Comparison of ENCODE assay signal across 15 mouse cellular contexts in genomic region chr8:12319755-12320455, GRCm38 (mm10). TPM values are rescaled to one million over a fixed set of nuclear protein-coding genes. Genes with fewer than 3 reads are reported as not detected.
DNase-seq lines count a peak whose midpoint lies in the region; ATAC-seq and TF ChIP-seq lines count a peak whose summit lies in the region.
"Had no signal": no experiment of that assay in that cellular context is flagged by ENCODE, and none has a peak within 500 bp of the region (broad histone marks: within the 10 kb centered on the region; RNA-seq: fewer than 3 reads in every experiment).

No protein-coding gene starts in this region.

- H3K4me1 ChIP-seq in lung, embryonic 14.5 days (ENCODE audit: insufficient read depth) = no peaks in the 10 kb centered on the region
- H3K4me1 ChIP-seq in forebrain, embryonic 16.5 days (replicated peaks; ENCODE audit: control insufficient read depth, insufficient read depth, low read length) = peaks cover 53% of the 10 kb centered on the region
- peaks cover 25% of the 10 kb centered on the region for H3K4me1 ChIP-seq in olfactory bulb, adult 2 months (ENCODE audit: control insufficient read depth, insufficient read depth, low read length)
- H3K4me1 ChIP-seq: liver, embryonic 15.5 days had no signal

- no peak overlapping the region for H3K27ac ChIP-seq in lung, embryonic 14.5 days (ENCODE audit: low read depth)
- H3K27ac ChIP-seq in forebrain, embryonic 16.5 days (ENCODE audit: low read length) = peak overlapping the region; percentile 77
- H3K27ac ChIP-seq in olfactory bulb, adult 2 months (ENCODE audit: insufficient read depth, low read depth, low read length) = peak overlapping the region; percentile 54
- H3K27ac ChIP-seq: liver, embryonic 15.5 days had no signal

- H3K9me3 ChIP-seq in lung, embryonic 14.5 days (ENCODE audit: low read depth, low read length) = no peaks in the 10 kb centered on the region
- no peaks in the 10 kb centered on the region for H3K9me3 ChIP-seq in forebrain, embryonic 16.5 days (ENCODE audit: control insufficient read depth, low read length)
- H3K9me3 ChIP-seq: liver, embryonic 15.5 days had no signal

- no peak overlapping the region for H3K4me2 ChIP-seq in lung, embryonic 14.5 days
- peak overlapping the region; percentile 24 for H3K4me2 ChIP-seq in forebrain, embryonic 16.5 days (ENCODE audit: low read length)
- H3K4me2 ChIP-seq: liver, embryonic 15.5 days had no signal

- DNase-seq in lung, embryonic 14.5 days = peak; percentile 71
- DNase-seq in lung, postnatal 10 days = no peak
- peak; percentile 54 to 72 for DNase-seq in layer of hippocampus, postnatal 10 days (ENCODE audit: low spot score in 2 of 2)
- DNase-seq in thymus, postnatal 0 days (ENCODE audit: low spot score) = no peak
- DNase-seq in ovary, adult 18-20 months (ENCODE audit: low spot score) = no peak
- DNase-seq in spleen, adult 12 weeks (ENCODE audit: low spot score) = no peak
- DNase-seq: adrenal gland, adult 2 months; cerebellum, adult 8-10 months; gastrocnemius, postnatal 14 days; kidney, postnatal 25 days had no signal

- no peak for TF ChIP-seq POLR2A in olfactory bulb, adult 2 months (IDR thresholded peaks at IDR 0.05; ENCODE audit: insufficient read depth, low read depth, low read length)

- TF ChIP-seq CTCF in lung, embryonic 14.5 days (IDR thresholded peaks at IDR 0.05; ENCODE audit: low read depth) = no peak
- no peak for TF ChIP-seq CTCF in olfactory bulb, adult 2 months (IDR thresholded peaks at IDR 0.05; ENCODE audit: insufficient read depth, low read depth, low read length)

- H3K27me3 ChIP-seq in lung, embryonic 14.5 days (ENCODE audit: insufficient read depth, low read length) = peaks cover 16% of the 10 kb centered on the region; the same call in 1 of the 2 replicates
- peaks cover 1% of the 10 kb centered on the region; the same call in 1 of the 2 replicates for H3K27me3 ChIP-seq in forebrain, embryonic 16.5 days (replicated peaks; ENCODE audit: control insufficient read depth, insufficient read depth, low read length)

- H3K36me3 ChIP-seq in lung, embryonic 14.5 days (ENCODE audit: insufficient read depth) = no peaks in the 10 kb centered on the region
- H3K36me3 ChIP-seq in forebrain, embryonic 16.5 days (ENCODE audit: control insufficient read depth, insufficient read depth) = no peaks in the 10 kb centered on the region
- H3K36me3 ChIP-seq: liver, embryonic 15.5 days had no signal

- 46% methylated on average over 11 of the region's 11 CpGs for WGBS in lung, embryonic 14.5 days
- WGBS in forebrain, embryonic 16.5 days = 8% methylated on average over 11 of the region's 11 CpGs
- 27% methylated on average over 11 of the region's 11 CpGs for WGBS in olfactory bulb, adult 2 months

- no peak overlapping the region for H3K4me3 ChIP-seq in lung, embryonic 14.5 days (ENCODE audit: low read depth, low read length)
- H3K4me3 ChIP-seq in forebrain, embryonic 16.5 days (replicated peaks; ENCODE audit: low read length) = no peak overlapping the region
- no peak overlapping the region for H3K4me3 ChIP-seq in olfactory bulb, adult 2 months (ENCODE audit: insufficient read depth, low read depth, low read length)
- H3K4me3 ChIP-seq: liver, embryonic 15.5 days had no signal

- no peak overlapping the region for H3K9ac ChIP-seq in lung, embryonic 14.5 days
- H3K9ac ChIP-seq in forebrain, embryonic 16.5 days (replicated peaks; ENCODE audit: low read depth, low read length) = 0 out of 2 replicates have a peak overlapping the region, but pooled peaks have one; percentile 13
- H3K9ac ChIP-seq: liver, embryonic 15.5 days had no signal

- no peak for ATAC-seq in lung, embryonic 14.5 days (ENCODE audit: insufficient read depth)
- ATAC-seq in forebrain, embryonic 16.5 days = peak; percentile 88

RNA-seq across cellular contexts. Expression of gene A230072I06Rik, which starts 41.3 kb away (rescaled TPM):
- not detected in 2 replicates for polyA plus RNA-seq in lung, embryonic 14.5 days (2014; fragmentation: Nextera tagmentation; extraction: Ambion mirVana)
- 0.17 and 0.77 TPM in 2 replicates for polyA plus RNA-seq in forebrain, embryonic 16.5 days (2015; fragmentation: Nextera tagmentation; extraction: Ambion mirVana)
- total RNA-seq in layer of hippocampus, postnatal 10 days (2021) = under 1 TPM in 1 of 2 experiments, not detected in 1; 0.25 TPM
- polyA plus RNA-seq in olfactory bulb, adult 2 months (2012; ENCODE audit: insufficient read depth, insufficient read length, low replicate concordance, missing spikeins) = not detected in 2 replicates
- polyA plus RNA-seq in thymus, postnatal 0 days (2015; fragmentation: Nextera tagmentation; extraction: Ambion mirVana) = not detected in 2 replicates
- total RNA-seq: adrenal gland, adult 2 months; ES-E14; gastrocnemius, postnatal 14 days; heart, postnatal 25 days had no signal
- polyA plus RNA-seq: adrenal gland, adult 2 months; liver, embryonic 15.5 days had no signal

Comparison
In these comparisons a context has a peak if more than half of its experiments do, and no peak if none do; other contexts are left out.
1. DNase-seq: peak in lung, embryonic 14.5 days (single experiment) and layer of hippocampus, postnatal 10 days (2 of 2); none in lung, postnatal 10 days (single experiment), thymus, postnatal 0 days (single experiment), ovary, adult 18-20 months (single experiment) and spleen, adult 12 weeks (single experiment).